Mouse (Mus musculus) forebrain, embryonic 11.5 days (tissue): ENCODE results near the gene AW011738. TPM values are rescaled to one million over a fixed set of nuclear protein-coding genes. Genes with fewer than 3 reads are reported as not detected.

ENCODE experiments used
- ATAC-seq: fragments of 200-750 bp; cut with Nextera tagmentation; replicated peaks from 2 replicates; pipeline ENCODE4 v1.8.0; 2017; ENCODE audit warnings: moderate TSS enrichment; ENCODE audit not compliant: low FRiP score
- DNase-seq: peaks from one replicate; pipeline ENCODE4 v3.0.0-alpha.2; 2017; ENCODE audit warnings: low spot score
- H3K27ac ChIP-seq: fragments of 300-500 bp; sonication (generic); 2 replicates; pipeline ENCODE4 v1.5.1; 2014; ENCODE audit warnings: low read depth, low read length
- H3K27me3 ChIP-seq: fragments of 300-500 bp; sonication (generic); 2 replicates; pipeline ENCODE4 v1.6.1; 2014; ENCODE audit warnings: mild to moderate bottlenecking, low read length, mixed read lengths; ENCODE audit not compliant: control insufficient read depth, insufficient read depth
- H3K36me3 ChIP-seq: fragments of 300-500 bp; sonication (generic); 2 replicates; pipeline ENCODE4 v1.6.1; 2014; ENCODE audit warnings: mild to moderate bottlenecking, low read length, moderate library complexity, mixed read lengths; ENCODE audit not compliant: control insufficient read depth, insufficient read depth
- H3K4me1 ChIP-seq: fragments of 300-500 bp; sonication (generic); replicated peaks from 2 replicates; pipeline ENCODE4 v1.6.1; 2014; ENCODE audit warnings: low read length, mixed read lengths; ENCODE audit not compliant: control insufficient read depth, insufficient read depth
- H3K4me2 ChIP-seq: fragments of 300-500 bp; sonication (generic); 2 replicates; pipeline ENCODE4 v1.6.1; 2014; ENCODE audit warnings: low read depth, mild to moderate bottlenecking, low read length, moderate library complexity, mixed read lengths; ENCODE audit not compliant: severe bottlenecking
- H3K4me3 ChIP-seq: fragments of 300-500 bp; sonication (generic); 2 replicates; pipeline ENCODE4 v1.5.1; 2014; ENCODE audit warnings: low read depth, low read length
- H3K9ac ChIP-seq: fragments of 300-500 bp; sonication (generic); 2 replicates; pipeline ENCODE4 v1.6.1; 2014; ENCODE audit warnings: low read length
- H3K9me3 ChIP-seq: fragments of 300-500 bp; sonication (generic); 2 replicates; pipeline ENCODE4 v1.6.1; 2016; ENCODE audit warnings: low read length, mixed read lengths; ENCODE audit not compliant: control insufficient read depth
- WGBS: fragments of 180-500 bp; shearing (Covaris S2); extraction: QIAGEN DNeasy Blood & Tissue Kit; methylation state at CpG from one replicate; pipeline ENCODE4 v1.1.7; 2014; 5-methylcytosine and 5-hydroxymethylcytosine counted together
- polyA plus RNA-seq: library from polyadenylated mRNA; unstranded; fragments of >200 nt; fragmentation: Nextera tagmentation; extraction: Ambion mirVana; gene quantifications from 2 replicates; pipeline ENCODE4 v1.2.1, GENCODE M21; 2014

The AW011738 gene
- polyA plus RNA-seq, 1 experiment from 2014 or later, result 2.3 TPM

DNA sequence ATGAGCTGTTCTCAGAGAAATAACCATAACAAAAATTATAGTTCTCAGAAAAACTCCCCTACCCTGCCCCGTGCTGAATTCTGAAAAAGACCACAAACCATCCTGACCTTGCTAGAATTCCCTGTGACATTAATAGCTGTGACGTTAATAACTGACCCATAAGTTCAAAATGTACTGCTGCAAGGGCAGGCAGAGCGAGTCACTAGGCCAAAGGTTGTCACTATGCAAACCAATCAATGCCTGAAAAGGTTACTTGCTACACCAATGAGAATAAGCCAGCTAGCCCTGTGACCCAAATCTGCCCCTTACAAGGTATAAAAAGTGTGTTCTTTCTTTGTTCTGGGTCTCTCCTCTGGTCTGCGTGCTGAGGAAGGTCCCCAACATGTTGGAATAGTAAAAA is 5.8 kb downstream of the AW011738 start:
- no peak for ATAC-seq
- Histone ChIP-seq H3K27me3 (no peaks in the 10 kb centered on the region), H3K4me3 (no peak overlapping the region), H3K4me2 (no peak overlapping the region), H3K27ac (no peak overlapping the region), H3K9ac (no peak overlapping the region), H3K36me3 (no peaks in the 10 kb centered on the region), H3K4me1 (peaks cover 6% of the 10 kb centered on the region; the same call in 1 of the 2 replicates), H3K9me3 (no peaks in the 10 kb centered on the region)
- no peak for DNase-seq
- 88% methylated on average over 4 of the region's 4 CpGs for WGBS

- H3K4me1 ChIP-seq, result no peaks in the 10 kb centered on the region
- 85% methylated on average over 13 of the region's 13 CpGs for WGBS
- DNase-seq (no peak), ATAC-seq (no peak)
- no peak overlapping the region for H3K27ac ChIP-seq
- H3K4me2 ChIP-seq, result no peak overlapping the region
- H3K27me3 ChIP-seq, result no peaks in the 10 kb centered on the region
- no peak overlapping the region for H3K9ac ChIP-seq
- no peak overlapping the region for H3K4me3 ChIP-seq
- no peaks in the 10 kb centered on the region for H3K36me3 ChIP-seq
- no peaks in the 10 kb centered on the region for H3K9me3 ChIP-seq
These were observed 7.0 kb downstream of the AW011738 start for GRCm38 (mm10) chr4:156209963-156210635.

DNA sequence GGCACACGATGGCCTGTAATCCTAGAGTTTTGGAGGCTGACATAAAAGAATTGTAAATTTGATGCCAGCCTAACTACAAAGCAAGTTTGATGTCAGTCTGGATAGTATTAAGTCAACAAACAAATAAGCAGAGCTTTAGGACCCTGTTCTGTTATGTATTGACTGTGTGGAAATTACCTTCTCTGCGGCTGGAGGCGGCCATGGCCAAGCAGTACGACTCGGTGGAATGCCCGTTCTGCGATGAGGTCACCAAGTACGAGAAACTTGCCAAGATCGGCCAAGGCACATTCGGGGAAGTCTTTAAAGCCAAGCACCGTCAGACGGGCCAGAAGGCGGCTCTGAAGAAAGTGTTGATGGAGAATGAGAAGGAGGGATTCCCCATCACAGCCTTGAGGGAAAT is 10.0 kb downstream of the AW011738 start:
- no peaks in the 10 kb centered on the region for H3K9me3 ChIP-seq
- 94% methylated on average over 13 of the region's 13 CpGs for WGBS
- no peak for ATAC-seq

DNA sequence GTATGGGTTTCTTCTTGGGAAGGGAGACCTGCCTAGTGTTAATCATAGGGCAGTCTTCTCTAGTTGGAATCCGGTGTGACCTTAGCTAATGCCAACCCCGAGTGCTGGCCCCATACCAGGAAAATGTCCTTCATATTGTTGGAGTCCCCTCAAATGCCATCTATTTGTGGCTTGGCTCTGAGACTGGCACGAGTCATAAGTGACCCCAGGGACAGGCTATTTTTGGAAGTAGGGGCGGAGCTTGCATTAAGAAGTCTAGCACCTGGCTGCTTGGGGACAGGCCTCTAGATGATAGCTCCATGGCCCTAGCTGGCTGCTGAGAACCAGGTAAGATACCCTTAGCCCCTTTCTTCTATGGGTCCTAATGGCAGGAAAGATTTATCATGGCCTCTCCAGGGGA is 12.5 kb downstream of the AW011738 start, which contains the start of gene Perm1:
Perm1 (plus strand) TSS at position 220 of the 400 bp plus-strand sequence.
- Histone ChIP-seq H3K27ac (no peak within 1 kb of the TSS), H3K9ac (no peak within 1 kb of the TSS), H3K4me1 (no peaks in the 10 kb centered on the region), H3K9me3 (no peaks in the 10 kb centered on the region), H3K4me3 (no peak within 1 kb of the TSS), H3K36me3 (no peaks in the 10 kb centered on the region), H3K4me2 (no peak within 1 kb of the TSS), H3K27me3 (no peaks in the 10 kb centered on the region)
- DNase-seq (no peak), ATAC-seq (no peak)
- WGBS, result 83% methylated on average over 4 of the region's 4 CpGs

More for the DNA sequence above, 10.0 kb downstream of the AW011738 start:
- H3K27ac ChIP-seq, result no peak overlapping the region
- H3K9ac ChIP-seq, result no peak overlapping the region
- no peaks in the 10 kb centered on the region for H3K36me3 ChIP-seq
- H3K27me3 ChIP-seq, result no peaks in the 10 kb centered on the region
- H3K4me1 ChIP-seq, result no peaks in the 10 kb centered on the region
- no peak for DNase-seq
- no peak overlapping the region for H3K4me3 ChIP-seq
- no peak overlapping the region for H3K4me2 ChIP-seq

DNA sequence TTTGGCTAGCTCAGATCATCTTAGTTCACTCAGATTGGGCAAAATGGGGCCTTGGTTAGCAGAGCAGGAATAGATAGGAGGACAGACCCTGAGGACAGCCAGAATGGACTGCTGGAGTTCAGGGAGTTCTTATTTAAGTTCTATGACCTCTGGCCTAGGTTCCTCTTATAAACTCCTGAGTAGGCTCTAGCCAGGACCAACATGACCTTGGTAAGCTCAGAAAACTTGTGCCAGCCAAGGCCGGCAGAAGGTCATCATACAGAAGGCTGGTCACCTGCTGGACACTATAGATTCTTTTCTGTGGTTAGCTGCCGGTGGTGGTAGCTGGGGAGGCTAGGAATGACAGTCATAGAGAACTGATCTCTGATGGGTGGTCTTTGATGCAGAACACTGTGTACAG is 13.1 kb downstream of the AW011738 start:
- H3K4me1 ChIP-seq, result no peaks in the 10 kb centered on the region
- H3K27me3 ChIP-seq, result no peaks in the 10 kb centered on the region
- no peak overlapping the region for H3K9ac ChIP-seq
- no peaks in the 10 kb centered on the region for H3K36me3 ChIP-seq
- no peak overlapping the region for H3K4me3 ChIP-seq
- H3K9me3 ChIP-seq, result no peaks in the 10 kb centered on the region
- H3K4me2 ChIP-seq, result no peak overlapping the region
- WGBS, result 84% methylated on average over 2 of the region's 2 CpGs
- no peak overlapping the region for H3K27ac ChIP-seq
- ATAC-seq, result no peak
- no peak for DNase-seq

GRCm38 (mm10) chr4:156217022-156217669 is 14.0 kb downstream of the AW011738 start:
- no peaks in the 10 kb centered on the region for H3K36me3 ChIP-seq
- no peak overlapping the region for H3K27ac ChIP-seq
- 85% methylated on average over 16 of the region's 16 CpGs for WGBS
- H3K27me3 ChIP-seq, result no peaks in the 10 kb centered on the region
- no peaks in the 10 kb centered on the region for H3K4me1 ChIP-seq
- H3K4me3 ChIP-seq, result no peak overlapping the region
- no peak overlapping the region for H3K9ac ChIP-seq
- ATAC-seq (no peak; the same call in 1 of the 2 replicates), DNase-seq (no peak)
- no peak overlapping the region for H3K4me2 ChIP-seq
- no peaks in the 10 kb centered on the region for H3K9me3 ChIP-seq

DNA sequence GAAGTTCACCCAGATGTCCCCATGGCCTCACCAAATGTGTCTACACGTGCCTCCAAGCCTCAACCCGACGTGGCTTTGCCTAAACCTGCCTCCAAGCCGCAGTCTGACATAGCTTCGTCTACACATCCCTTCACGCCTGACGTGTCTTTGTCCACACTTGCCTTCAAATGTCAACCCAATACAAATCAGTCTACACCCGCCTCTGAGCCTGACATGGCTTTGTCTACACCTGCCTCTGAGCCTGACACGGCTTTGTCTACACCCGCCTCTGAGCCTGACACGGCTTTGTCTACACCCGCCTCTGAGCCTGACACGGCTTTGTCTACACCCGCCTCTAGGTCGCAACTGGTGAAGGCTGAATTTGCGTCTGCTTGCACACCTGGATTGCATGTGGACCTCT is 14.7 kb downstream of the AW011738 start:
- ATAC-seq (no peak), DNase-seq (no peak)
- H3K9me3 ChIP-seq, result no peaks in the 10 kb centered on the region
- H3K4me2 ChIP-seq, result no peak overlapping the region
- no peaks in the 10 kb centered on the region for H3K36me3 ChIP-seq
- H3K9ac ChIP-seq, result no peak overlapping the region
- H3K4me3 ChIP-seq, result no peak overlapping the region
- H3K27ac ChIP-seq, result no peak overlapping the region
- no peaks in the 10 kb centered on the region for H3K4me1 ChIP-seq
- WGBS, result 84% methylated on average over 16 of the region's 16 CpGs
- H3K27me3 ChIP-seq, result no peaks in the 10 kb centered on the region

GRCm38 (mm10) chr4:156219936-156220335 is 16.8 kb downstream of the AW011738 start:
- WGBS, result 89% methylated on average over 11 of the region's 11 CpGs
- no peak for DNase-seq
- no peaks in the 10 kb centered on the region for H3K27me3 ChIP-seq
- no peak overlapping the region for H3K9ac ChIP-seq
- no peak overlapping the region for H3K4me3 ChIP-seq
- H3K9me3 ChIP-seq, result no peaks in the 10 kb centered on the region
- H3K36me3 ChIP-seq, result no peaks in the 10 kb centered on the region
- no peak overlapping the region for H3K27ac ChIP-seq
- no peak for ATAC-seq
- H3K4me2 ChIP-seq, result no peak overlapping the region
- no peaks in the 10 kb centered on the region for H3K4me1 ChIP-seq

DNA sequence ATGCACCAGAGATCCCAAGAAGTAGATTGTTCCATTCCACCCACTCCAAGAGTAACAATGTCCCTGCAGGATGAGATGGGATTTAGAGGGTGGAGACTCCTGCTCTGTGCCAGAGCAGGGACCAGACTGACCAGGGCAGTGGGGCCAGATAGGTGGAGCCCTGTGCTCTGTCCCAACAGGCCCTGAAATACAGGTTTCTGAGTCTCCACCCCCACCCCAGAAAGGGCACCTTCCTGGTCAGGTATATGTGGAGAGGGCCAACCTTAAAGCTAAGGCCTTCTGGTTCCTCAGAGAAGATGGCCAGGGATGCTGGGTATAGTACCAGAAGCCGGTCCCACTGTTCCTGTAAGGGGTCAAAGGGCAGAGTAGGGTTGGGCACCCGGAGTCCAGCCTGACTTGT is 21.2 kb downstream of the AW011738 start:
- H3K9ac ChIP-seq, result no peak overlapping the region
- H3K4me3 ChIP-seq, result no peak overlapping the region
- H3K36me3 ChIP-seq, result no peaks in the 10 kb centered on the region
- ATAC-seq (no peak), DNase-seq (no peak)
- 89% methylated on average over 2 of the region's 2 CpGs for WGBS
- no peaks in the 10 kb centered on the region for H3K27me3 ChIP-seq
- no peak overlapping the region for H3K27ac ChIP-seq
- no peak overlapping the region for H3K4me2 ChIP-seq
- no peaks in the 10 kb centered on the region for H3K9me3 ChIP-seq
- peaks cover 3% of the 10 kb centered on the region; the same call in 1 of the 2 replicates for H3K4me1 ChIP-seq
